Mouse (Mus musculus): ENCODE results near the gene Itk.

DNA sequence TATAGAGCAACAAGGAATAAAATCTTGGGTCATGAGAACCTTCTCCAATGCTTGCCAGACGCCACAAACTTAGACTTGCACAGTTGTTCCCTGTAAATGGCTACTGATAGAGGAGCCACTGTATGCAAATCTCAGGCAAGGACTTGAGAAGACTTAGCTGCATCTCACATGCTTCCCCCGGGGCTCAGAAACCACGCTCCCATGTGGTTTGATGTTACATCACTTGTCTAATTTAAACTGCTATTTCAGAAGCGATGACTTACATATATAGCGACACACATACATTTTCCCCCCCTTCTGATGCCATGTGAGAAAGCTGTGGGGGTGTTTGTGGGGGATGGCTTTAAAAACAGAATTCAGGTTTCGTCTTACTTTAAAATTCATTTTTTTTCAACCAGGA lies 75.5 kb downstream of the Itk start:
- TF ChIP-seq CTCF (IDR thresholded peaks at IDR 0.05; ENCODE audit: control insufficient read depth, insufficient read depth, insufficient replicate concordance, low read depth, low read length): no peak
- TF ChIP-seq POLR2A (IDR thresholded peaks at IDR 0.05; ENCODE audit: control insufficient read depth, low read depth, low read length): no peak

Measured in testis, adult 2 months (tissue).